Mouse (Mus musculus) embryo, embryonic 9.5 days (tissue): ENCODE data around the gene Zc3h18.

Experiments used
- DNase-seq: peaks from one replicate; pipeline ENCODE4 v3.0.0-alpha.2; 2017; ENCODE audit errors: extremely low spot score

The Zc3h18 gene

GRCm38 (mm10) chr8:122393717-122394116 lies 17.3 kb downstream of the Zc3h18 start:
- no peak for DNase-seq

GRCm38 (mm10) chr8:122395291-122395690 lies 18.9 kb downstream of the Zc3h18 start:
- no peak for DNase-seq

GRCm38 (mm10) chr8:122398186-122398585 lies 21.8 kb downstream of the Zc3h18 start:
- DNase-seq = no peak

- DNase-seq = no peak
Observed at GRCm38 (mm10) chr8:122405146-122405805, 28.9 kb downstream of the Zc3h18 start.

- no peak for DNase-seq
Observed at GRCm38 (mm10) chr8:122407678-122408077, 31.3 kb downstream of the Zc3h18 start.

GRCm38 (mm10) chr8:122414311-122414710 lies 37.9 kb downstream of the Zc3h18 start:
- DNase-seq = no peak

GRCm38 (mm10) chr8:122415554-122415953 lies 39.1 kb downstream of the Zc3h18 start:
- no peak for DNase-seq

- no peak for DNase-seq
Observed at GRCm38 (mm10) chr8:122419881-122420555, 43.6 kb downstream of the Zc3h18 start.

- no peak for DNase-seq
Observed at GRCm38 (mm10) chr8:122421376-122422070, 45.1 kb downstream of the Zc3h18 start, which contains the start of gene Il17c. Gene Il17c, plus strand, starts transcription at chr8:122422020.

- no peak for DNase-seq
Observed at GRCm38 (mm10) chr8:122423217-122423616, 46.8 kb downstream of the Zc3h18 start.

GRCm38 (mm10) chr8:122423659-122424058 lies 47.2 kb downstream of the Zc3h18 start:
- no peak for DNase-seq

- no peak for DNase-seq
Observed at GRCm38 (mm10) chr8:122426145-122426544, 49.7 kb downstream of the Zc3h18 start.

GRCm38 (mm10) chr8:122427607-122428006 lies 51.2 kb downstream of the Zc3h18 start:
- no peak for DNase-seq

- no peak for DNase-seq
Observed at GRCm38 (mm10) chr8:122428163-122428562, 51.8 kb downstream of the Zc3h18 start.

- DNase-seq = no peak
Observed at GRCm38 (mm10) chr8:122430058-122430636, 53.7 kb downstream of the Zc3h18 start.

GRCm38 (mm10) chr8:122430646-122431045 lies 54.2 kb downstream of the Zc3h18 start:
- DNase-seq = no peak

GRCm38 (mm10) chr8:122431694-122432442 lies 55.5 kb downstream of the Zc3h18 start:
- no peak for DNase-seq

- peak; percentile 77 for DNase-seq
Observed at GRCm38 (mm10) chr8:122432443-122433268, 56.2 kb downstream of the Zc3h18 start, which contains the start of gene Cyba. Gene Cyba, minus strand, starts transcription at chr8:122432930.

GRCm38 (mm10) chr8:122433269-122433905 lies 57.0 kb downstream of the Zc3h18 start:
- no peak for DNase-seq

GRCm38 (mm10) chr8:122435375-122435774 lies 59.0 kb downstream of the Zc3h18 start:
- DNase-seq = no peak
